Mouse (Mus musculus) testis, adult 2 months (tissue): ENCODE measurements around the gene Kifc1.

Source experiments
- CTCF ChIP-seq: fragments of 200-500 bp; IDR thresholded peaks from 2 replicates; pipeline ENCODE4 v1.5.1; 2012; ENCODE audit warnings: low read depth, mild to moderate bottlenecking, inconsistent platforms, low read length, moderate library complexity; ENCODE audit not compliant: control insufficient read depth, insufficient read depth, insufficient replicate concordance
- POLR2A ChIP-seq: fragments of 200-500 bp; IDR thresholded peaks from 2 replicates; pipeline ENCODE4 v1.6.1; 2012; ENCODE audit warnings: low read depth, mild to moderate bottlenecking, inconsistent platforms, low read length, moderate library complexity; ENCODE audit not compliant: control insufficient read depth

DNA sequence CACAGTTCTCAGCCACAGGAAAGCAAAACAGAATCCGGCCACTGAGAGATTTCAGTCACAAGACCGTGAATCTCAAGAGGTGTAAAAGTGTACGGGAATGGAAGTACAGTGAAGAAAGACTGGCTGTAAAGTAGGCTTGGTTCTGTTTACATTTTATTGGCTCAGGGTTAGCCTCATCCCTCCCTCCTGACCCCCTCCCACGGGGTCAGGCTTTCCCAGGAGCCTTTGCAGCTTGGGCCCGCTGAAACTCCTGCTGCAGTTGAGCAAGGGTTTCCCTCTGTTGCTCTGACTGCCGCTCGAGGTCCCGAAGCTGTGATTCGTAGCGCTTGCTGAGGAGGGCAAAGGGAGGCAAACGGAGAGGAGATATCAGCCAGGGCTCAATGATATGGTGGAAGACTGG lies 48.3 kb upstream of the Kifc1 start:
- TF ChIP-seq CTCF (no peak), POLR2A (no peak)
